Mouse (Mus musculus) E14TG2a.4 (cell line): ENCODE data around the gene Psmd2.

Source experiments
- CTCF ChIP-seq: conservative IDR thresholded peaks from 2 replicates; pipeline ENCODE4 v1.5.1; 2014; ENCODE audit warnings: low read length
- NANOG ChIP-seq: IDR thresholded peaks from 2 replicates; pipeline ENCODE4 v1.6.1; 2014; ENCODE audit warnings: borderline replicate concordance, low read length, mixed read lengths
- POU5F1 ChIP-seq: IDR thresholded peaks from 2 replicates; pipeline ENCODE4 v1.6.1; 2014; ENCODE audit warnings: low read length, borderline replicate concordance

- TF ChIP-seq CTCF (no peak), POU5F1 (no peak), NANOG (no peak)
Observed at GRCm38 (mm10) chr16:20643911-20644310, 7.5 kb upstream of the Psmd2 start.
